Mouse (Mus musculus) midbrain, embryonic 10.5 days (tissue): ENCODE data around the gene Mat1a. TPM values are rescaled to one million over a fixed set of nuclear protein-coding genes. Genes with fewer than 3 reads are reported as not detected.

Experiments
- DNase-seq: peaks from one replicate; pipeline ENCODE4 v3.0.0-alpha.2; 2017; ENCODE audit warnings: low spot score
- H3K27ac ChIP-seq: fragments of 300-500 bp; sonication (generic); replicated peaks from 2 replicates; pipeline ENCODE4 v1.5.1; 2016; ENCODE audit warnings: mild to moderate bottlenecking
- H3K27me3 ChIP-seq: fragments of 300-500 bp; sonication (generic); 2 replicates; pipeline ENCODE4 v1.6.1; 2016; ENCODE audit warnings: low read depth, mild to moderate bottlenecking; ENCODE audit not compliant: poor library complexity, severe bottlenecking
- H3K36me3 ChIP-seq: fragments of 300-500 bp; sonication (generic); 2 replicates; pipeline ENCODE4 v1.6.1; 2016; ENCODE audit warnings: mild to moderate bottlenecking, moderate library complexity
- H3K4me1 ChIP-seq: fragments of 300-500 bp; sonication (generic); 2 replicates; pipeline ENCODE4 v1.6.1; 2016
- H3K4me3 ChIP-seq: fragments of 300-500 bp; sonication (generic); 2 replicates; pipeline ENCODE4 v1.5.1; 2016; ENCODE audit warnings: mild to moderate bottlenecking, moderate library complexity
- H3K9me3 ChIP-seq: fragments of 300-500 bp; sonication (generic); replicated peaks from 2 replicates; pipeline ENCODE4 v1.6.1; 2016; ENCODE audit warnings: mild to moderate bottlenecking
- WGBS: fragments of 180-500 bp; shearing (Covaris S2); methylation state at CpG from one replicate; pipeline ENCODE4 v1.1.7; 2016; 5-methylcytosine and 5-hydroxymethylcytosine counted together
- polyA plus RNA-seq: library from polyadenylated mRNA; unstranded; fragments of >200 nt; fragmentation: Nextera tagmentation; extraction: Ambion mirVana; gene quantifications from 2 replicates; pipeline ENCODE4 v1.2.1, GENCODE M21; 2016

The Mat1a gene
- polyA plus RNA-seq, 1 experiment from 2014 or later = not detected

DNA sequence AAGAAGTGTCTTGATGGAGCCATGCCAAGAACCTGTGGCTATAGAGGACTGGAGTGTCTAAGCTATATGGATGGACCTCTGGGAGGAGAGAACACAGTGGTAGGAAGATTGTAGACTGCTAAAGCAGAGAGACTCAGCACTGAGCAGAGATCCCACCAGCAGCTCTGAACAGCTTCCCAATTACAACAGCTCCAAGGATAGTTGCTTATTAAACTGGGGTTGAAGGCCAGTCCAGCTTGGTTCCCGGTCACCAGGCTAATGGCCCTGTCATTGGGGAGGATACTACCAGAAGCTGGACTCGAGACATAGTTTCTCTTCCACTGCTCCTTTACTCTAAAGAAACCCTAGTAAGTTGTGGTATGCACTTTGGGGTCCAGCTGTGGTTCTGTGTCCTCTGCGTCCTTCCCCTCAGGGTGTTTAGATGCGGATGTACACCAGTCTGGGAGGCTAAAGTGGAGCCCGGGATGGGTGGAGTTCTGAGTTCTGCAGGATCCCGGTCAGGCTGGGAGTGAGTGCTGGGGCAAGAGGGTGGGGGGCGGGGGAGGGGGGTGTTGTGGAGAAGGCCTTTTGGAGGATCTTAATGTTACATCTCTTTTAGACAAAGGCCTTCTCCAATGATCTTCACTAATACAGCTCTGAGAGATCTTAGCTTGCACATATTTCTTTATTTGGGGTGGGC lies 46.5 kb downstream of the Mat1a start, which contains the start of gene Mbl1:
Gene Mbl1 (plus strand): TSS at position 239 of the 679 bp plus-strand sequence.
- Histone ChIP-seq H3K27me3 (no peaks in the 10 kb centered on the region), H3K27ac (no peak within 1 kb of the TSS), H3K4me3 (no peak within 1 kb of the TSS), H3K4me1 (no peaks in the 10 kb centered on the region), H3K36me3 (no peaks in the 10 kb centered on the region), H3K9me3 (no peaks in the 10 kb centered on the region)
- DNase-seq = no peak
- 86% methylated on average over 7 of the region's 7 CpGs for WGBS

DNA sequence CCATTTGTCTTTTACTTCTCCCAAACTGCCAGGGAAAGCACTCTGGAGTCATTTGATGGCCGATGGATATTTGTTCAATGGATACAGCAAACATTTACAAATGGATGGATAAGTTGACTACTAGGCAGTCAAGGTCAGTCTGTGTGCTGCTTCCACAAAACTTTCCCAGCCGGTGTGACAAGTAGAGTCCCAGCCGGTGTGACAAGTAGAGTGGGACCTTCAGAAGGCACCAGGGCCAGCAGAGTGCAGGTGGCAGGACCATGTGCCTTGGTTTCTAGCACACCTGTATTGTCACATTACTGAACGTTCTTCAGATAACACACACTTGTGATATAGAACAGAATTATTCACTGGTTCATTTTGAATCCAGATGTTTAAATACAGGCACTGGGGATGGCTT lies 55.2 kb downstream of the Mat1a start:
- 86% methylated on average over 4 of the region's 4 CpGs for WGBS

GRCm38 (mm10) chr14:41160743-41161142 lies 55.9 kb downstream of the Mat1a start:
- no peaks in the 10 kb centered on the region for H3K27me3 ChIP-seq
- peaks cover 5% of the 10 kb centered on the region; the same call in 1 of the 2 replicates for H3K4me1 ChIP-seq
- H3K27ac ChIP-seq = no peak overlapping the region
- 57% methylated on average over 1 of the region's 1 CpGs for WGBS
- no peak overlapping the region for H3K4me3 ChIP-seq
- DNase-seq = peak; percentile 14
- no peaks in the 10 kb centered on the region for H3K36me3 ChIP-seq
- no peaks in the 10 kb centered on the region for H3K9me3 ChIP-seq

More for the DNA sequence above, 55.2 kb downstream of the Mat1a start:
- Histone ChIP-seq H3K27me3 (no peaks in the 10 kb centered on the region), H3K9me3 (no peaks in the 10 kb centered on the region), H3K4me1 (peaks cover 5% of the 10 kb centered on the region; the same call in 1 of the 2 replicates), H3K4me3 (no peak overlapping the region), H3K27ac (no peak overlapping the region), H3K36me3 (no peaks in the 10 kb centered on the region)
- no peak for DNase-seq

DNA sequence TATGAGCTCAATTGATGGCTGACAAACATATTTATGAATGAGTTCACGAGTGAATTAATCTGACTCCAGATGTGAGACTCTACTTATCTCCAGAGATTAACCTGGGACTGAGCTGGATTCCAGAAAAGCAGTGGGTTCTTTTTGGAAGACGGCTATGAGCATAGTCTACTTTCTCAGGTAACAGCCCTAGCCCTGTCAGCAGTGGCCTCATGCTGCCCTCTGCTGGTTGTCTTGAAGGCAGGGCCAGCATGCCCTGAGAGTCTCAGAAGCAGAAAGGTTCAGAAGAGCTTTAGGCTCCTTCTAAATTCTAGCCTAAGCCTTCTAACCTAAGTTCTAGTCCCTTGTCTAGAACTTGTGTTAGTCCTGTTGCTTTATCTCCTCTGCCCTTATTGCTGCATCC lies 57.8 kb downstream of the Mat1a start:
- no peak overlapping the region for H3K4me3 ChIP-seq
- no peak overlapping the region for H3K27ac ChIP-seq
- peak; percentile 34 for DNase-seq
- no peaks in the 10 kb centered on the region for H3K9me3 ChIP-seq
- H3K4me1 ChIP-seq = peaks cover 5% of the 10 kb centered on the region; the same call in 1 of the 2 replicates
- H3K27me3 ChIP-seq = no peaks in the 10 kb centered on the region
- WGBS = 37% methylated on average over 2 of the region's 2 CpGs
- no peaks in the 10 kb centered on the region for H3K36me3 ChIP-seq

DNA sequence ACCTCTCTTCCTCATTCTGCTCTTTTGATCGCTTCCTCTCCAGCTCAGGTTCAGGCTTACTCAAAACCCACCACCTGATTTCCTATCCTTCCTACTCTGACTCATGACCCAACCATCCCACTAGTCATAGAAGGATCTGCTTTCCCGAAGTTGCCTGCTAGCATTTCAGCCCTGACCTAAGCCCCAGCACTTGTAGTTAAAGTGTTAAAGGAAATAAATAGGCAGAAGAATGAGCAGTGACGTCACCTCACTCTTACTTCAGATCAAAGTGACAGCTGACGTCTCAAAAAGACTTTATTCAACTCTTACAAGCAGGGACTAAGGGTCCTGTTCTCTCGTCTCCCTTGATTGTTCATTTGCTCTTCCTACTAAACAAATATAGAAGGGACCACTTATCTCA lies 62.4 kb downstream of the Mat1a start:
- H3K4me1 ChIP-seq = no peaks in the 10 kb centered on the region
- H3K27me3 ChIP-seq = no peaks in the 10 kb centered on the region
- no peaks in the 10 kb centered on the region for H3K36me3 ChIP-seq
- H3K4me3 ChIP-seq = no peak overlapping the region
- no peak overlapping the region for H3K27ac ChIP-seq
- 71% methylated on average over 5 of the region's 5 CpGs for WGBS
- DNase-seq = no peak
- H3K9me3 ChIP-seq = no peaks in the 10 kb centered on the region

DNA sequence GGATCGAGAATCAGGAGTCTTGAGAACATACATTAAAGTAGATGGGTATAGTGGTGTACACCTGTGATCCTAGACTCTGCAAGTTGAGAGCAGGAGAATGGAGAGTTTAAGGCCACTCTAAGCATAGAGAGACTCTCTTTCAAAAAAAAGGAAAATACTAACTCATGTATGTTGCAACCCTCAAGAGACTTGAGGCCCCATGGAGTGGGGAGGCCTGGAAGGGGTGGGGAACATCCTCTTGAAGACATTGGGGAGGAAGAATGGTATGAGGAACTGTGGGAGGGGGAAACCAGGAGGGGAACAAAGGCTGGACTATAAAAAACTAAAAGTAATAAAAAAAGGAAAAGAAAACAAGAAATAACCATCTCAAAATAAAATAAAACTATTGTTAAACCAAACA lies 63.7 kb downstream of the Mat1a start:
- DNase-seq = no peak
- H3K36me3 ChIP-seq = no peaks in the 10 kb centered on the region
- no peaks in the 10 kb centered on the region for H3K4me1 ChIP-seq
- no peak overlapping the region for H3K4me3 ChIP-seq
- H3K9me3 ChIP-seq = no peaks in the 10 kb centered on the region
- no peaks in the 10 kb centered on the region for H3K27me3 ChIP-seq
- H3K27ac ChIP-seq = no peak overlapping the region
- WGBS = 94% methylated on average over 1 of the region's 1 CpGs

GRCm38 (mm10) chr14:41170514-41170913 lies 65.7 kb downstream of the Mat1a start:
- no peak overlapping the region for H3K27ac ChIP-seq
- no peak for DNase-seq
- 94% methylated on average over 2 of the region's 2 CpGs for WGBS
- no peaks in the 10 kb centered on the region for H3K36me3 ChIP-seq
- H3K9me3 ChIP-seq = no peaks in the 10 kb centered on the region
- no peak overlapping the region for H3K4me3 ChIP-seq
- no peaks in the 10 kb centered on the region for H3K4me1 ChIP-seq
- H3K27me3 ChIP-seq = no peaks in the 10 kb centered on the region

Other genes with a start within 250 kb of the Mat1a start
- 0.31 and 0.45 TPM in 2 replicates for gene Sh2d4b, start 211.8 kb upstream of the Mat1a start, polyA plus RNA-seq
- 90.6 and 101 TPM in 2 replicates for gene Tspan14, start 138.2 kb upstream of the Mat1a start, polyA plus RNA-seq
- gene Fam213a, start 91.2 kb upstream of the Mat1a start, polyA plus RNA-seq = 45.4 and 46.5 TPM in 2 replicates
- 0.22 and 0.30 TPM in 2 replicates for gene Dydc2, start 35.8 kb upstream of the Mat1a start, polyA plus RNA-seq
- not detected in 2 replicates for gene Dydc1, start 32.1 kb upstream of the Mat1a start, polyA plus RNA-seq
- not detected in 2 replicates for gene Sftpa1, start 26.7 kb downstream of the Mat1a start, polyA plus RNA-seq
- gene Mbl1, start 46.4 kb downstream of the Mat1a start, polyA plus RNA-seq = not detected in 2 replicates
- not detected in 2 replicates for gene Sftpd, start 80.1 kb downstream of the Mat1a start, polyA plus RNA-seq
- gene Gm2832, start 173.8 kb downstream of the Mat1a start, polyA plus RNA-seq = 0.15 TPM in 1 of 2 replicates, not detected in the other
- not detected in 2 replicates for gene Gm5798, start 243.6 kb downstream of the Mat1a start, polyA plus RNA-seq